ENCODE assay signal across 32 mouse cellular contexts in the genomic region with DNA sequence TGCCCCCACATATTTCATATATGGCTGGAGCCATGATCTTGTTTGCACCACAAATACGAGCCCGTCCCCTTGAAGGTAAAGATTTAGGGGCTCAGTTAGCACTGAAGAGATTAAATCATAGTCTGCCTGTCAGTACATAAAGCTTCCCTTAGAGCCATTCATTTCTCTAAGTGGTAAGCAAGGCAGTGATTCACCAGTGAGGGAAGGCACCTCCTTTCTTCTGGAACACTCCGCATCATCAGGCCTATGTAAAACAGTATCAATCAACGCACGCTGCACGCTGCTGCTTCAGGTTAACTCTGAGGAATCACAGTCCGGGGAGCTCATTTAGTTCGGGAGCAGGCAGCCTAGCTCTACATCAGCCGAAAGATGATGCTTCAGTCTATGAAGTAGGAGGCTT.
"Had no signal": no experiment of that assay in that cellular context is flagged by ENCODE, and none has a peak within 500 bp of the region (broad histone marks: within the 10 kb centered on the region; RNA-seq: fewer than 3 reads in every experiment).

No protein-coding gene starts in this region.

- H3K4me1 ChIP-seq: limb, embryonic 10.5 days; limb, embryonic 12.5 days; limb, embryonic 13.5 days; limb, embryonic 15.5 days; liver, embryonic 12.5 days; liver, embryonic 13.5 days; liver, embryonic 15.5 days; lung, embryonic 15.5 days; midbrain, embryonic 10.5 days; midbrain, embryonic 12.5 days; midbrain, embryonic 13.5 days; midbrain, embryonic 15.5 days; neural tube, embryonic 12.5 days had no signal

- H3K9ac ChIP-seq: limb, embryonic 12.5 days; limb, embryonic 13.5 days; limb, embryonic 15.5 days; liver, embryonic 12.5 days; liver, embryonic 13.5 days; liver, embryonic 14.5 days; liver, embryonic 15.5 days; liver, postnatal 0 days; lung, embryonic 14.5 days; lung, embryonic 15.5 days; midbrain, embryonic 12.5 days; midbrain, embryonic 13.5 days; midbrain, embryonic 15.5 days; neural tube, embryonic 12.5 days had no signal

- H3K27me3 ChIP-seq: limb, embryonic 12.5 days; limb, embryonic 13.5 days; limb, embryonic 15.5 days; liver, embryonic 12.5 days; liver, embryonic 13.5 days; liver, embryonic 15.5 days; lung, embryonic 15.5 days; megakaryocyte, embryonic 14.5 days; midbrain, embryonic 12.5 days; midbrain, embryonic 13.5 days; midbrain, embryonic 15.5 days; neural tube, embryonic 12.5 days had no signal

- ATAC-seq: liver, embryonic 12.5 days; liver, postnatal 0 days; lung, postnatal 0 days; midbrain, embryonic 13.5 days; midbrain, embryonic 15.5 days; midbrain, embryonic 16.5 days had no signal

- DNase-seq: left cerebral cortex, postnatal 4 days; liver; liver, embryonic 13.5 days; liver, postnatal 0 days; lung, adult 18-20 months; lung, adult 2 months; lung, embryonic 14.5 days; lung, postnatal 10 days; lung, postnatal 14 days; lung, postnatal 36 days; lung, postnatal 4 days; midbrain, embryonic 14.5 days had no signal

- H3K27ac ChIP-seq: limb, embryonic 10.5 days; limb, embryonic 12.5 days; limb, embryonic 13.5 days; limb, embryonic 15.5 days; liver, embryonic 12.5 days; liver, embryonic 13.5 days; liver, embryonic 14.5 days; liver, embryonic 15.5 days; lung, embryonic 15.5 days; macrophage; midbrain, embryonic 10.5 days; midbrain, embryonic 12.5 days; midbrain, embryonic 13.5 days; midbrain, embryonic 15.5 days; neural tube, embryonic 12.5 days had no signal

- H3K9me3 ChIP-seq: limb, embryonic 10.5 days; limb, embryonic 12.5 days; limb, embryonic 13.5 days; limb, embryonic 15.5 days; liver, embryonic 12.5 days; liver, embryonic 13.5 days; liver, embryonic 15.5 days; lung, embryonic 15.5 days; midbrain, embryonic 10.5 days; midbrain, embryonic 12.5 days; midbrain, embryonic 15.5 days; neural tube, embryonic 12.5 days had no signal

- H3K4me3 ChIP-seq: limb, embryonic 10.5 days; limb, embryonic 12.5 days; limb, embryonic 13.5 days; limb, embryonic 15.5 days; liver, embryonic 12.5 days; liver, embryonic 13.5 days; liver, embryonic 15.5 days; lung, embryonic 15.5 days; megakaryocyte, embryonic 14.5 days; midbrain, embryonic 10.5 days; midbrain, embryonic 12.5 days; midbrain, embryonic 13.5 days; midbrain, embryonic 15.5 days; myocyte; neural tube, embryonic 12.5 days had no signal

- H3K4me2 ChIP-seq: limb, embryonic 12.5 days; limb, embryonic 13.5 days; limb, embryonic 15.5 days; liver, embryonic 11.5 days; liver, embryonic 12.5 days; liver, embryonic 13.5 days; liver, embryonic 15.5 days; lung, embryonic 14.5 days; lung, embryonic 15.5 days; midbrain, embryonic 11.5 days; midbrain, embryonic 12.5 days; midbrain, embryonic 13.5 days; midbrain, embryonic 15.5 days; neural tube, embryonic 12.5 days had no signal

- H3K36me3 ChIP-seq: limb, embryonic 10.5 days; limb, embryonic 12.5 days; limb, embryonic 13.5 days; limb, embryonic 15.5 days; liver, embryonic 12.5 days; liver, embryonic 13.5 days; liver, embryonic 15.5 days; lung, embryonic 15.5 days; midbrain, embryonic 10.5 days; midbrain, embryonic 12.5 days; midbrain, embryonic 13.5 days; midbrain, embryonic 15.5 days; neural tube, embryonic 12.5 days had no signal
